Mouse (Mus musculus) erythroblast, embryonic 14.5 days (primary cell): ENCODE measurements around the gene Creg2.

Experiments used
- GATA1 ChIP-seq: IDR thresholded peaks from 2 replicates; pipeline ENCODE4 v1.6.1; 2012; ENCODE audit warnings: low read length, inconsistent platforms, mixed read lengths
- TAL1 ChIP-seq: IDR thresholded peaks from 3 replicates; pipeline ENCODE4 v1.6.1; 2012; ENCODE audit warnings: low read length, inconsistent platforms, mixed read lengths

DNA sequence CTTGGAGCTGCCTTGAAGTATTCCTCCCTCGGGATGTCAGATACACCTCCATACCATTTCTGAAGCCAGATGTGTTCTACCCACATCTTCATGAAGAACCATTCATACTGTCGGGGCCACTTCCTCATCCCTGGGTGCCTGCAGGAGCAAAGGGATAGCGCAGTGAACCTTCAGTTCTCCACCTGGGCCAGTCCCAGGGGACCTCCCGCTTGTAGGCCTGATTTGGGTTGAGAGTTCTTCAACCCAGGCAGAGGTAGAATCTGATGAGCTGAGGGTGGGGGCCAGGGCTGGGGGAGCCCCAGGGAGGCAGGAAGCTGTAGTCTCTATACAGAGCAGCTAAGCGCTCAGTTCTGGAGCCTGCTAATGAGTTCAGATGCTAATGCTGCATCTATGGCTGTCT is 28.2 kb downstream of the Creg2 start:
- TF ChIP-seq TAL1 (no peak), GATA1 (no peak)
